14 mouse cellular contexts compared by ENCODE assay signal in genomic region chr11:88137814-88138425, GRCm38 (mm10). TPM values are rescaled to one million over a fixed set of nuclear protein-coding genes. Genes with fewer than 3 reads are reported as not detected.
DNase-seq lines count a peak whose midpoint lies in the region; ATAC-seq and TF ChIP-seq lines count a peak whose summit lies in the region.
"Had no signal": no experiment of that assay in that cellular context is flagged by ENCODE, and none has a peak within 500 bp of the region (broad histone marks: within the 10 kb centered on the region; RNA-seq: fewer than 3 reads in every experiment).

No protein-coding gene starts in this region.

- H3K9ac ChIP-seq in forebrain, embryonic 14.5 days (ENCODE audit: low read length): no peak overlapping the region; the same call in 1 of the 2 replicates
- H3K9ac ChIP-seq in midbrain, postnatal 0 days (replicated peaks; ENCODE audit: low read length, poor library complexity, severe bottlenecking): no peak overlapping the region
- H3K9ac ChIP-seq: limb, embryonic 13.5 days had no signal

- H3K4me2 ChIP-seq in forebrain, embryonic 14.5 days (ENCODE audit: low read length): no peak overlapping the region
- H3K4me2 ChIP-seq in midbrain, postnatal 0 days (ENCODE audit: low read depth, low read length, poor library complexity, severe bottlenecking): no peak overlapping the region
- H3K4me2 ChIP-seq: limb, embryonic 13.5 days had no signal

- peaks cover 40% of the 10 kb centered on the region for H3K4me1 ChIP-seq in forebrain, embryonic 14.5 days (ENCODE audit: control insufficient read depth, insufficient read depth, low read length)
- peaks cover 30% of the 10 kb centered on the region for H3K4me1 ChIP-seq in midbrain, postnatal 0 days (ENCODE audit: insufficient read depth, low read length)

- H3K9me3 ChIP-seq in forebrain, embryonic 14.5 days (replicated peaks; ENCODE audit: control insufficient read depth, low read length): no peaks in the 10 kb centered on the region
- H3K9me3 ChIP-seq in midbrain, postnatal 0 days (ENCODE audit: low read length): no peaks in the 10 kb centered on the region

- ATAC-seq in forebrain, embryonic 14.5 days: no peak
- ATAC-seq in midbrain, postnatal 0 days (ENCODE audit: low FRiP score): no peak

- WGBS in forebrain, embryonic 14.5 days: 55% methylated on average over 12 of the region's 12 CpGs
- 54% methylated on average over 12 of the region's 12 CpGs for WGBS in midbrain, postnatal 0 days

- no peaks in the 10 kb centered on the region for H3K27me3 ChIP-seq in forebrain, embryonic 14.5 days (replicated peaks; ENCODE audit: control insufficient read depth, insufficient read depth, low read length)
- no peaks in the 10 kb centered on the region for H3K27me3 ChIP-seq in midbrain, postnatal 0 days (ENCODE audit: insufficient read depth, low read length)

- no peak overlapping the region for H3K4me3 ChIP-seq in forebrain, embryonic 14.5 days (ENCODE audit: low read depth, low read length)
- no peak overlapping the region for H3K4me3 ChIP-seq in midbrain, postnatal 0 days (ENCODE audit: low read depth, low read length)
- H3K4me3 ChIP-seq: limb, embryonic 13.5 days had no signal

- no peak for TF ChIP-seq CTCF in midbrain, postnatal 0 days (IDR thresholded peaks at IDR 0.05)

- DNase-seq in heart, adult 11 months: peak; percentile 95
- DNase-seq in heart, adult 8-10 months (ENCODE audit: low spot score): no peak
- no peak for DNase-seq in forebrain, embryonic 14.5 days (ENCODE audit: low spot score)
- DNase-seq in kidney, adult 9 months: peak; percentile 82
- DNase-seq in midbrain, postnatal 0 days (ENCODE audit: low spot score): no peak
- DNase-seq in spleen, adult 12 weeks (ENCODE audit: low spot score): no peak
- no peak for DNase-seq in cerebellum, postnatal 25 days
- no peak for DNase-seq in frontal cortex, adult 2 months (ENCODE audit: extremely low spot score in 1 of 2, low spot score in 1 of 2)
- DNase-seq: adrenal gland, postnatal 14 days; cerebellum, adult 11 months; heart, postnatal 10 days; right cerebral cortex, postnatal 4 days; thymus, adult 2 months had no signal

- no peaks in the 10 kb centered on the region for H3K36me3 ChIP-seq in forebrain, embryonic 14.5 days (ENCODE audit: control insufficient read depth, insufficient read depth, low read length)
- H3K36me3 ChIP-seq in midbrain, postnatal 0 days (ENCODE audit: insufficient read depth, low read length): no peaks in the 10 kb centered on the region

- peak overlapping the region; percentile 94 for H3K27ac ChIP-seq in forebrain, embryonic 14.5 days (ENCODE audit: low read depth, low read length)
- peak overlapping the region; percentile 85 for H3K27ac ChIP-seq in midbrain, postnatal 0 days (ENCODE audit: low read depth, low read length)
- H3K27ac ChIP-seq: limb, embryonic 13.5 days had no signal

RNA-seq across cellular contexts. Expression of gene Cuedc1, which starts 40.1 kb away (rescaled TPM):
- total RNA-seq in heart, adult 8-10 months (2022): 10 to 100 TPM; 47.5 to 55.7 (median 51.0) TPM
- 13.0 and 18.6 TPM in 2 replicates for polyA plus RNA-seq in forebrain, embryonic 14.5 days (2014; fragmentation: Nextera tagmentation; extraction: Ambion mirVana)
- 38.8 and 40.2 TPM in 2 replicates for total RNA-seq in midbrain, postnatal 0 days (2014; rRNA removed)
- 32.7 and 37.5 TPM in 2 replicates for polyA plus RNA-seq in midbrain, postnatal 0 days (2015; fragmentation: Nextera tagmentation; extraction: Ambion mirVana)
- polyA plus RNA-seq in frontal cortex, adult 2 months (2012; rRNA removed): 28.0 and 32.7 TPM in 2 replicates

Comparison
In these comparisons a context has a peak if more than half of its experiments do, and no peak if none do; other contexts are left out.
1. DNase-seq: peak in heart, adult 11 months (single experiment) and kidney, adult 9 months (single experiment); none in heart, adult 8-10 months (single experiment), forebrain, embryonic 14.5 days (single experiment), midbrain, postnatal 0 days (single experiment), spleen, adult 12 weeks (single experiment), cerebellum, postnatal 25 days (0 of 2) and frontal cortex, adult 2 months (0 of 2).